Mouse (Mus musculus) heart, postnatal 0 days (tissue): Measurements from ENCODE around the gene Gm9922.

ENCODE experiments used
- CTCF ChIP-seq: IDR thresholded peaks from 2 replicates; pipeline ENCODE4 v1.5.1; 2016; ENCODE audit warnings: antibody characterized with exemption, control low read depth, low read depth
- EP300 ChIP-seq: IDR thresholded peaks from 2 replicates; pipeline ENCODE4 v1.6.1; 2016; ENCODE audit warnings: antibody characterized with exemption, low read depth

DNA sequence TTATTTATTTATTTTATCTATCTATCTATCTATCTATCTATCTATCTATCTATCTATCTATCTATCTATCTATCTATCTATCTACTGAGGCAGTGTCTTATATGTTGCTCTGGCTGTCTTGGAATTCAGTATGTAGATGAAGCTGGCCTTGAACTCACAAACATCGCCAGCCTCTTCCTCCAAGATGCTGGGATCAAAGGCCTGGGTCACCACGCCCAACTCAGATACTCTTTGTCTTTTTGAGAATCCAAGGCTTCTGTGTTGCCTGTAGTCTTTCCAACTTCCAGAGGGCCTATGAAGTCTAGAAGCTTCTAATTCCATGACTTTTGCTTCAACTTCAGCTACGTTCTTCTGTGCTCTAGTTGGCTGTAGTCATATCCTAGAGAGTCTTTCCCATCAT, 48.8 kb upstream of the Gm9922 start:
- TF ChIP-seq EP300 (no peak), CTCF (no peak)
